Mouse (Mus musculus) heart, adult 10 weeks (tissue): ENCODE measurements around the gene Tas2r144. TPM values are rescaled to one million over a fixed set of nuclear protein-coding genes. Genes with fewer than 3 reads are reported as not detected.

Experiments used
- polyA plus RNA-seq: library from polyadenylated mRNA; stranded (reverse); fragments of 350-450 nt; fragmentation: Illumina TruSeq; extraction: RNeasy Lipid Tissue Mini Kit (QIAGEN cat#74804); gene quantifications from one replicate; pipeline ENCODE4 v1.2.3, GENCODE M21; 2014; ENCODE audit warnings: low read depth, low replicate concordance

Tas2r144 gene
- polyA plus RNA-seq = not detected

DNA sequence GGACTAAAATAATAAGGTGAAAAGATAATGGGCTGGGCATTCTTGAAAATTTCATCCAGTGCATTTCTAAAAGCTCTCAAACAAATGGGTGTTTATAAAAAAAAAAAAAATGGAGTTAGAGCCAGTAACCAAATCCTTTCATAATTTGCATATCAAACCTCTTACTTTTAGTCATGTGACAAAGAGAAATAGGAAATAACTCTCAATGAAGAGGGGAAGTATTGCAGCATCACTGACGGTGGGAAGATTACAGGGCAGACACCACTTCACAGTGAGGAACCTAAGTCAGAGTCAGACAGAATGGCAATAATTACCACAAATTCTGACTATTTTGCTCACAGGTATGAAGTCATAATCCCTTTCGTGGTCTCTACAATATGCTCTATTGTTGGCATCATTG is at the start of gene Tas2r144:
Gene Tas2r144 (plus strand): TSS at position 301 of the 400 bp plus-strand sequence.

DNA sequence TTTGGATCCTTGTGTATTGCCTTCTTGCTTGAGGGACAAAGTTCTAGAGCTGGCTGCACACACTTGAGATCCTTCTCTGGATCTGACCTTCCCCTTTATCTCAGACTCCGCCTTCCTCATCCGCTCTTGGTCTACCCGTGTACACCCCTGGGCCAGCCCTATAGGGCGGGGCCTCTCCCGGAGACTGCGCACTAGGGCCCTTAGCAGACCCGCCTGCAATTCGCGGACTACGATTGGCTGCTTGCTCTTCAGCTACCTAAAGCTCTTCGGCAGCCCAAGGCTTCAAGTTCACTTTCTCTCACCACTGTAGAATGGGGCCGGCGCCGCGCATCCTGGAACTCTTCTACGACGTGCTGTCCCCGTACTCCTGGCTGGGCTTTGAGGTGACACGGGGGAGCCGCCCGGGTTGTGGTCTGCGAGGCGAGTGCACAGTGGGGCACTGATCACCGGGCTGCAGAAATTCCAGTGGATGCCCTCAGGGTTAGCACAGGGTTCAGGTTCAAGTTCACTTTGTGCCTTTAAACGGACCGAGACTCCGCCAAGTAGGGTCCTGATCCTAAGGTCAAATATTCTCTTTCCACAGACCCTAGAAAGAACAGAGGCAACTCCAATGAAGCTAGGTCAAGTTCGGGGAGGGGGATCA is 30.7 kb downstream of the Tas2r144 start, which contains the start of gene Gstk1:
Gene Gstk1 (plus strand): TSS at position 225 of the 643 bp plus-strand sequence.

DNA sequence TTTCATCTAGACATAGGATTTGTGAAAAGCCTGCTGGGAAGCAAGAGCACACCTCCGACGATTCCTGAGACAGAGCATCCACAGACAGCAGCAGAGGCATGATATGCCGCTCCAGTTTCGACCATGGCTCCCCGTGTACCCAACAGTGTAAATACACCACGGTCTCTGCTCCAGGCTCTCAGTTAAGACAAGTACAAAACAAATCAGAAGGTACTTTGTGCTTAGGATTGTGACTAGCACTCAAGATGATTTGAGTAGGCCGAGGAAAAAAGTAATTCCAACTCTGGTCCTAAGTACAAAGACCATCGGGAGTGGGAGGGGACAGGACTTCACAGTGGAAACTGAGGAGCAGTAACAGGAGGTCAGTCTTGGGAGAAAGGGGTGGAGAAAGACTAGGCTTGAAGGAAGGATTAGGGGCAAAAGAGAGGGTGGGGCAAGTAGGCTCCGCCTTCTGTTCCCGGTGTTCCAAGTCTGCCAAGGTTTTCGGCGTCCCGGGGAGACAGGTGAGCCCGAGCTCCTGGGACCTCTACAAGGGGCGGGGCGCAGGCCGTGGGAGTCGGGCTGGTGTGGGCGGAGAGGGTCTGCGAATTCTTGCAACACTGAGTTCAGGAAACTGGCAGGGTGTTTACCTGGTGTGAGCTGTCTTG is 46.5 kb downstream of the Tas2r144 start, which contains the start of gene Tmem139:
Gene Tmem139 (plus strand): TSS at position 447 of the 647 bp plus-strand sequence.

GRCm38 (mm10) chr6:42264626-42265312 is 49.6 kb downstream of the Tas2r144 start, which contains the start of gene Casp2:
Casp2 (plus strand) TSS chr6:42264985.

Other genes starting within 250 kb of the Tas2r144 start
- not detected for gene Sval3, start 247.2 kb upstream of the Tas2r144 start, polyA plus RNA-seq
- gene Sva, start 176.9 kb upstream of the Tas2r144 start, polyA plus RNA-seq = not detected
- not detected for gene Tas2r139, start 74.4 kb upstream of the Tas2r144 start, polyA plus RNA-seq
- 186 TPM for gene Gstk1, start 30.6 kb downstream of the Tas2r144 start, polyA plus RNA-seq
- not detected for gene Tmem139, start 46.6 kb downstream of the Tas2r144 start, polyA plus RNA-seq
- 9.2 TPM for gene Casp2, start 49.7 kb downstream of the Tas2r144 start, polyA plus RNA-seq
- gene Clcn1, start 71.4 kb downstream of the Tas2r144 start, polyA plus RNA-seq = 13.2 TPM
- gene Fam131b, start 109.3 kb downstream of the Tas2r144 start, polyA plus RNA-seq = 0.65 TPM
- 59.6 TPM for gene Zyx, start 134.3 kb downstream of the Tas2r144 start, polyA plus RNA-seq
- gene Epha1, start 157.9 kb downstream of the Tas2r144 start, polyA plus RNA-seq = 0.39 TPM
- gene Tas2r143, start 184.9 kb downstream of the Tas2r144 start, polyA plus RNA-seq = not detected
- not detected for gene Tas2r135, start 190.1 kb downstream of the Tas2r144 start, polyA plus RNA-seq
- not detected for gene Tas2r126, start 219.2 kb downstream of the Tas2r144 start, polyA plus RNA-seq
- not detected for gene Olfr458, start 249.9 kb downstream of the Tas2r144 start, polyA plus RNA-seq